Mouse (Mus musculus) macrophage (primary cell): ENCODE results near the gene Mon2. TPM values are rescaled to one million over a fixed set of nuclear protein-coding genes. Genes with fewer than 3 reads are reported as not detected.
A peak's percentile ranks its signal among the peaks of the same experiment; 100 is the strongest.

Experiments used
- H3K27ac ChIP-seq: fragments of 350-480 bp; formaldehyde crosslinking; 2 replicates; pipeline ENCODE4 v1.9.0; 2021
- H3K36me3 ChIP-seq: fragments of 350-480 bp; formaldehyde crosslinking; 2 replicates; pipeline ENCODE4 v1.9.0; 2021; ENCODE audit errors: inconsistent target
- H3K4me3 ChIP-seq: fragments of 350-480 bp; formaldehyde crosslinking; 2 replicates; pipeline ENCODE4 v1.9.0; 2021; ENCODE audit errors: inconsistent target
- H3K79me2 ChIP-seq: fragments of 350-480 bp; formaldehyde crosslinking; 2 replicates; pipeline ENCODE4 v1.9.0; 2021; ENCODE audit errors: inconsistent target
- WGBS: methylation state at CpG from one replicate; pipeline ENCODE4 v1.1.7; 2026; ENCODE audit warnings: inconsistent platforms; ENCODE audit not compliant: missing documents; 5-methylcytosine and 5-hydroxymethylcytosine counted together
- polyA plus RNA-seq: library from polyadenylated mRNA; stranded (reverse); fragments of 250-400 nt; gene quantifications from 3 replicates; pipeline ENCODE4 v1.2.4, GENCODE M21; 2018; ENCODE audit warnings: inconsistent platforms

Mon2 gene
- polyA plus RNA-seq, 1 experiment from 2014 or later: 34.3 TPM

DNA sequence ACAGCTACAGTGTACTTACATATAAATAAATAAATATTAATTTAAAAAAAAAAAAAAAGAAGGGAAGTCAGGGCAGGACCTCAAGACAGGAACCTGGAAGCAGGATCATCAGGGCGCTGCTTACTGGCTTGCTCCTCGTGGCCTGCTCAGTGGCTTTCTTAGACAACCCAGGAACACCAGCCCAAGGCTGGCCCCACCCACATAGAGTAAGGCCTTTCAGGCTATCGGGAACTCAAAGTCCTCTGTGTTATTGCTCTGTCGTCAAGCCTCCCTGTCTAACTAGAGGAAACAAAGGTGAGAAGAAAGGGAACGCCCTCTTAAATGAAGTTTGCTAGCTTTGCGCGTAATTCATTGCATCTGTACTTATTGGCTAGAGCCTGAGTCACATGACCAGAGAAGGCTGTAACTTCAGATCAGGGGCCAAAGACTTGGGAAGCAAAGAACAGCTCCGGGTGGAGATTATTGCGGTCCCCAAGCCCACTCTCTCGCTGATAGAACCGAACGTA, 13.2 kb upstream of the Mon2 start:
- Histone ChIP-seq H3K27ac (no peak overlapping the region), H3K4me3 (no peak overlapping the region), H3K79me2 (no peaks in the 10 kb centered on the region), H3K36me3 (no peaks in the 10 kb centered on the region)
- 95% methylated on average over 12 of the region's 12 CpGs for WGBS

DNA sequence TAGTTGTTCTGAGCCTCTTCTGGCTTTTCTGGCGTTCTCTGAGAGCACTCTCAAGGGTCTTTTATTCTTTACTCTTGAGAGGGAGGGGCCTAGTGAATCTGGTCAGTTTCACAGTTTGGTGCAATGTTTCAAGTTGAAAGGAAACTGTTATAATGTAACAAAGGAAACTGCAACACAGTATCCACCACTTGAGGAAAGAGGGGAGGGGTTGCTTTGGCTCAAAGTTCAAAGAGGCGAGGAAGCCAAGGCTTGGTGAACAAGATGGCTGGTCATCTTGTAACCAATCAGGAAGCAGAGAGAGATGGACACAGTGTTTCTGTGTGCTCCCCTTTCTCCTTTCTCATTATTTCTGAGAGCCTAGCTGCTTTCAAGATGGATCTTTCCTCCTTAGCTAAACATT, 10.5 kb upstream of the Mon2 start:
- H3K27ac ChIP-seq: no peak overlapping the region
- H3K4me3 ChIP-seq: no peak overlapping the region
- H3K79me2 ChIP-seq: no peaks in the 10 kb centered on the region
- no peaks in the 10 kb centered on the region for H3K36me3 ChIP-seq
- WGBS: 100% methylated on average over 2 of the region's 2 CpGs

DNA sequence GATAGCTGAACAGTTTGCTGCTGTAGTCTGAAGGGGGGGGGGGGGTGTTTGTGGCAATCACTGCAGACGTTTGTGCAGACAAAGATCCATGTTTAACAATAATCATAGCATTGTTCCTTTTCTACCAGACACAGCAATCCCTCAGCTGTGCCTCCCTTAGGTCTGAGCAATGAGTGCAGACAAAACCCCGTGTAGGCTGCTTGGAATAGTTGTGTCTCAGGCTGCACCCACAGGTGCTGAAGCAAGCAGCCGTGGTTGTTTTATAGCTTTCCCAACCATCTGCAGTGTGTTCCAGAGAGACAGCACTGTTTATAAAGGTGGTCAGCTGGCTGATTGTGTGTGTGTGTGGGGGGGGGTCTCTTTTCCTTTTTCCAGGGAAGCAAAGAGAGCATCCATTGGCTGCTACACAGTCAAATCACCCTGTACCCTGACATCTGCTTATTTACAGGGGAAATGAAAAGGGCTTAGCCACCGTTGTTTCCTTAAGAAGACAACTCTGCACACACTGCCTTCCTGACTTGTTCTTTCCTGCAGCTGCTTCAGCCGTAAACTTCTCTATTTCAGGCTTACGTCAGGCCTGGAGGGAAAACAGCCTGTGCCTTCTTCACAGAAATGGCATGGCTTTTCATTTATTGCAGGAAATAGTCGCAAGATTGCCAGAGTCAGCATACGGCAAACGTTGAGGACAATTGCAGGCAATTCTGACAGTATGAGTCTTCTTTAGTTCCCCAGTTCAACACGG, 8.8 kb upstream of the Mon2 start:
- Histone ChIP-seq H3K4me3 (no peak overlapping the region), H3K79me2 (no peaks in the 10 kb centered on the region), H3K36me3 (no peaks in the 10 kb centered on the region), H3K27ac (peak overlapping the region; percentile 91)
- WGBS: 18% methylated on average over 10 of the region's 10 CpGs

DNA sequence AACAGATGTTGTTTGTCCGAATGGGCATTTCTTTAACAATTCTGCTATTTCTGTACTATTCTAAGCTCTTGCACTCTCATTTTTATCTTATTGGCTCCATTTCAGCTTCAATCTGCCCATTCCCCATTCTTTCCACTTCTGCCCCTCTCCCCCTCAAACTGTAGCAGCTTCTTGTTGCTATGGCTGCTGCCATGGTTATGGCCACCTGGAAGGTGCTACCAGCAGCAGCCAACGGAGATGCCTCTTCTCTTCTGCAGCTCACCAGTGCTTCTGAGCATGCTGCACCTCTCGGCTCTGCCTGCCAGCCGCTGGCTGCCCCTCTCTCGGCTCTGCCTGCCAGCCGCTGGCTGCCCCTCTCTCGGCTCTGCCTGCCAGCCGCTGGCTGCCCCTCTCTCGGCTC, 8.0 kb upstream of the Mon2 start:
- no peaks in the 10 kb centered on the region for H3K36me3 ChIP-seq
- H3K4me3 ChIP-seq: no peak overlapping the region
- 86% methylated on average over 7 of the region's 9 CpGs for WGBS
- no peaks in the 10 kb centered on the region for H3K79me2 ChIP-seq
- peak overlapping the region; percentile 91 for H3K27ac ChIP-seq

DNA sequence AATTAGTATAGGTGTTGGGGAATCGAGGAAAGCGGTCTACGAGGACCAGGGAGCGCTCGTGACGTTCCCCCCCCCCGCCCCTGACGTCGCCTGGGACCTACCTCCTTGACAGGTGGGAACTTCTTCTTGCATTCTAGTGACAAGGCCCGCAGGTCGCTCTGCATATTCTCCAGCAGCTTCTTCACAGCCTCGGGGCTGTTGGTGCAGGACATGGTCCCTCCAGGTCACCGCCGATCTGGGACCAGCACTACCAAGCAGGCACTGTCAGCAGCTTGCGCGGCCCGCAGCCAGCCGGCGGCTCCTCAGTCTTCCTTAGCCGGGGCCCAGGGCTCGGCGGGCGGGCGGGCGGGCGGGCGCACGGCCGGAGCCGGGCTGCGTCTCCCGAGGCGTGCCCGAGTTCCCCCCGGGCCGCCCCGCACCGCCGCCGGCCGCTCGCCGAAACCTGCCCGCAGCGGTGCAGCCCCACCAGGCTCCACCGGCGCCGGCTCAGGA, 508 bp downstream of the Mon2 start:
- WGBS: under 1% methylated on average over 31 of the region's 48 CpGs
- H3K79me2 ChIP-seq: peaks cover 51% of the 10 kb centered on the region
- H3K4me3 ChIP-seq: peak overlapping the region; percentile 78
- no peaks in the 10 kb centered on the region for H3K36me3 ChIP-seq
- peak overlapping the region; percentile 17; the same call in 1 of the 2 replicates for H3K27ac ChIP-seq

DNA sequence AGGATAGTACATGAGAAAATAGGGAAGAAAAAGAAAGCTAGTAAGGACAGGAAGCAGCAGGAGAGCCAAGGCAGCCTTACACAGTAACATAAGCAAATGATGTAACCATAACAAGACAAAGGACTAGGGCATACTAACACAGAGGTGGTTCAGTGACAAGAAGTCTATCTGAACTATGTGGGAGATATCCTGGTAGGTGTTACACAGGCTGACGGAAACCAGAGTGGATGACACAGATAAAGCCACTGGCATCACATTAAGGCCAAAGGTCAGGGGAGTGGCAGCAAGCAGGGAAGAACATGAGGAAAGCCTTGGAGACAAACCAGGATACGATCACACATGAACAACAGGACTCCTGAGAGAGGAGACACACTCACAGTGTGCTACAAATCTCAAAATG, 4.3 kb downstream of the Mon2 start:
- WGBS: 95% methylated on average over 2 of the region's 2 CpGs
- H3K79me2 ChIP-seq: peaks cover 70% of the 10 kb centered on the region
- no peak overlapping the region for H3K4me3 ChIP-seq
- no peak overlapping the region for H3K27ac ChIP-seq
- peaks cover 11% of the 10 kb centered on the region; the same call in 1 of the 2 replicates for H3K36me3 ChIP-seq

DNA sequence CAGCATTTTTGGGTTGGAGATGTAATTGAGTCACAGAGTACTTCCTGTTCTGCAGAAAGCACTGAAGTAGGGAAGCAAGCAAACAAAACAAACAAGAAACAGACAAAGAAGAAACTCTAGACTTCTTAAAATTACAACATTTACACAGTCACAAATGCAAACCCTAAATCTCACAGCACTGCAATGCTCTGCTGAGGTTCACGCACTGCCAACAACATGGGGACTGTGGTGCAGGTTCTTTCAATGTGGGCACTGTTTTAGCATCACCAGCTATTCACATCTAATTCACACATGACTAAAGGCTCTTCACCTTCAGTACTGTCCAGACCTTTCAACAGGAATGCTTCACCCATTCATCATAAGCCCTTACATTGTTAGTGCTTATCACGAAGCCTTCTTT, 13.3 kb downstream of the Mon2 start:
- Histone ChIP-seq H3K36me3 (peaks cover 10% of the 10 kb centered on the region; the same call in 1 of the 2 replicates), H3K27ac (peak overlapping the region; percentile 84), H3K4me3 (no peak overlapping the region), H3K79me2 (peaks cover 62% of the 10 kb centered on the region)
- 96% methylated on average over 2 of the region's 2 CpGs for WGBS

DNA sequence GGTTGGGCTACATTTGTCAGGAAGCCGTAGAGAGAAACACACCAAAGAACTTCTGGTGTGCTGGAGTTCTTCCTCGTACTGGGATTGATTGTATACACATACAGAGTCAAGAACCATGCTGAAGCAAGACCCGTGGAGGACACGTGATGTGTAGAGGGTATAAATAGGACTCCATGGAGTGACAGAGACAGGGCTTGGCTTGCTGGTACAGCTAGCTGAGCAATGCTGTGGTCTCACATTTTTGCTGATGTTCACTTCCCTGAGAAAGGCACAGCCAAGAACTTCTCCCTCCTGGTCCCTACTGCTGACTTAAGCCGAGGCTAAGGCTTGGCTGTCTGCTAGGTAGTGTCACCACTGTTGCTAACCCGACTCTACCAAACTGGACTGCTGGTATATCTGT, 15.5 kb downstream of the Mon2 start:
- 42% methylated on average over 6 of the region's 6 CpGs for WGBS
- peaks cover 13% of the 10 kb centered on the region; the same call in 1 of the 2 replicates for H3K36me3 ChIP-seq
- H3K4me3 ChIP-seq: no peak overlapping the region
- H3K27ac ChIP-seq: peak overlapping the region; percentile 84
- peaks cover 83% of the 10 kb centered on the region for H3K79me2 ChIP-seq

DNA sequence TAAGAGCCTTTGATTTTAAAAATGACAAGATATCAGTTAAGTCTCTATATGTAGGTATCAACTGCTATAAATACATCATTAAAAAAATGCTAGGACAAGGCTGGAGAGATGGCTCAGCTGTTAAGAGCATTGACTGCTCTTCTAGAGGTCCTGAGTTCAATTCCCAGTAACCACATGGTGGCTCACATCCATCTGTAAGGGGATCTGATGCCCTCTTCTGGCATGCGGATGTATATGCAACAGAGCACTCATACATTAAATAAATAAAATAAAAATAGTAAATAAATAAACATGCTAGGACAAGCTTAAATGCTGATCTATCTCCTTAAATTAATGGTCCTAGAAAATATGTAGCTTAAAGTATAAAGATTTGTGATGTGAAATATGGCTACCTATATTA, 19.2 kb downstream of the Mon2 start:
- H3K79me2 ChIP-seq: peaks cover 93% of the 10 kb centered on the region
- H3K4me3 ChIP-seq: no peak overlapping the region
- H3K36me3 ChIP-seq: peaks cover 33% of the 10 kb centered on the region; the same call in 1 of the 2 replicates
- 91% methylated on average over 1 of the region's 1 CpGs for WGBS
- H3K27ac ChIP-seq: no peak overlapping the region

DNA sequence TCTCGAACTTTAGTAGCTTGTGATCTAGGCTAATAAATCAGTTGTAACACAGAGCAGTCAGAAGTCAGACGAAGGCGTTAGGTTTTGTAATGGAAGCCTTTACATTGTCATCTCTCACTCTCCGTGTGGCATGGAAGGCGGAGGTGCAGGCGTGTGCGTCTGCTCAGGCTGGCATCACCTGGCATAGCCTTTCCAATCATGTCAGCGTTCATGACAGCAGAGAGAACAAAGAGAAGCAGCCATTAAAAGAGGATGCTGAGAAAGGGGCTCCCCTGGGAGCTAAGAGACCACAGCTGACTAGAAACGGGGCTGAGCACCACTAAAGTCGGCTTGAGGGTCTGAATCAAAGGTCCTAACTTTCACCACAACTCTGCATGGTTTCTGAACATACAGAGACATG, 19.8 kb downstream of the Mon2 start:
- no peak overlapping the region for H3K27ac ChIP-seq
- H3K79me2 ChIP-seq: peaks cover 87% of the 10 kb centered on the region
- 99% methylated on average over 10 of the region's 10 CpGs for WGBS
- peaks cover 36% of the 10 kb centered on the region; the same call in 1 of the 2 replicates for H3K36me3 ChIP-seq
- no peak overlapping the region for H3K4me3 ChIP-seq

DNA sequence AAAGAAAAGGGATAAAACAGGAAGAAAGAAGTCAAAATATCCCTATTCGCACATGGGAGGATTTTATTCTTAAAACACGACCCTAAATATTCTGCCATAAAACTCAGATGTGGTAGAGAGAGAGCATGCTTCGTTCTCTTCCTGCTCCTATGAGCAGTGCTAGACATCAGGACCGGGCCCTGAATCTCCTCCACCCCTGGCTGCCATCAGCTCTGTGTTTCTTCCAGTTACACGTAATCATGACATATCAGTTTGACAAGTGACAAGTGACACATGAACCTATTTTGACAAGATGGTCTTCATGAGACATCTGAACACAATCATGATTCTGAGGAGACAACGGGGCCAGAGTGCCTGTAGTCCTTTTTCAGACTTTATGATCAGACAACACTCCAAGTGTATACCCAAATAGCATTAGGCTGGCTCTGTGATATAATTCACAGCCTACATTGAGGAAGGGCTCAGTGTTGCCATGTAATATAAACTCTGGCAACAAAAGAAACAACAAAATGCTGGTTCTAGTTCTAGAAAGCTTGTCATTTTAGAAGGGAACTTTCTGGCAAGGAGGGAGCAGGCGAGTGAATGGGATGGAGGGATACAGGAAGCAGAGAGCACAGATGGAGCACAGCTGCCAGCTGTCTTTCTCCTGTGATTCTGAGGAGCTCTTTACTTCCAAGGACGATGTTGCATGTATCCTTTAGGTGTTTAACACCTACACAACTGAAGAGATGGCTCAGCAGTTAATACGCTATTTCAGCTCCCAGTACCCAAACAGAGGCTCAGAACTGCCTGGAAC, 20.9 kb downstream of the Mon2 start:
- Histone ChIP-seq H3K4me3 (no peak overlapping the region), H3K36me3 (peaks cover 46% of the 10 kb centered on the region; the same call in 1 of the 2 replicates), H3K27ac (no peak overlapping the region), H3K79me2 (peaks cover 83% of the 10 kb centered on the region)
- 98% methylated on average over 9 of the region's 9 CpGs for WGBS

DNA sequence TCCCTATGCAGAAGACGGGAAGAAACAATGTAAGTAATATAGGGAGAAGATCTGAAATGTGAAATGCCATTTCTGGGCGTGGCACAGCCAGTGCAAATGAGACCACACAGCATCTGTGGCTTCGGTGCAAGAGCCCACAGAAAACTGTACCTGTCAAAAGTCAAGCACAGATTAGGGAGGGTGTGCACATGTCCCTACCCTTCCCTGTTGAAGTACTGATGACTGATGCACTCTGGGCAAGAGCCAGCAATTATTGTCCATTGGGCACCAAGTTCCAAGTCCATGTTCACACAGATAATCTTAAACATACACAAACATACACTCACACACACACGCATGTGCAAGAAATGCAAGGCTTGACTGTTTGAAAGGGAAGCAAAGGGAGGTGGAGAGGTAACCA, 22.7 kb downstream of the Mon2 start:
- no peak overlapping the region for H3K27ac ChIP-seq
- 90% methylated on average over 4 of the region's 4 CpGs for WGBS
- peaks cover 55% of the 10 kb centered on the region; the same call in 1 of the 2 replicates for H3K36me3 ChIP-seq
- H3K4me3 ChIP-seq: no peak overlapping the region
- H3K79me2 ChIP-seq: peaks cover 64% of the 10 kb centered on the region

DNA sequence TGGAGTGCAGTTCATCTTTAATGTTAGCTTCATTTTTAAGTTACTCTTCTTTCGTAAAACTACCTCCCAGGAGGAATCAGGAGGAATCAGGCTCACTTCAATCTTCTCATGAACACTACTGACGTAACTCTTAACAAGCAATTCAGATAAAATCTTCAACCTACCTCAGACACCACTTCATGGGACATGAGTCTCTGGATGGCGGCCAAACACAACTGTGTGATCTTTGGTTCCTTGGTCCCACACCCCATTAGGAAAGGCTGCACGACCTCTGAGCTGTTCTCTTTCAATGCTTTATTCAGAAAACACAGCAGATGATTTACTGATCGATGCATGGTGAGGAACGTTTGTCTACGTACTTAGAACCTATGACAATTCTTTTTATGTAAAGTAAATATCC, 24.3 kb downstream of the Mon2 start:
- Histone ChIP-seq H3K4me3 (no peak overlapping the region), H3K27ac (no peak overlapping the region), H3K79me2 (peaks cover 49% of the 10 kb centered on the region), H3K36me3 (peaks cover 50% of the 10 kb centered on the region; the same call in 1 of the 2 replicates)
- WGBS: 98% methylated on average over 7 of the region's 7 CpGs

DNA sequence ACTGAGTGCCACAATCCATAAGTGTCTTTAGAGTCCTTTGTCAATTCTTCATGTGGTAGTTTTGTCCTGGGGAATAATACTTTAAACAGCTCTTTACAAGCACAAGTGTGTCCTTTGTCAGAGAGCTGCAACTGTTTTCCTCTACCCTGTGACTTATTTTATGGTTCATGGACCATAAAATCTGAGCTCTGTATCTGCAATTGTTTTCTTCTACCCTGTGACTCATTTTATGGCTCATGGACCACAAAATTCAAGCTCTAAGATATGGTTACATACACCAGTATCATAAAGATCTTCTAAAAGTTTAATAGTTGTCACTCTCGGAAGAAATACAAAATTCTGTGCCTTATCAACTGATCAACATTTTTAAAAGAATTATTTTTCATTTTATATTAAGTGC, 27.6 kb downstream of the Mon2 start:
- peaks cover 64% of the 10 kb centered on the region for H3K36me3 ChIP-seq
- 100% methylated on average over 1 of the region's 1 CpGs for WGBS

DNA sequence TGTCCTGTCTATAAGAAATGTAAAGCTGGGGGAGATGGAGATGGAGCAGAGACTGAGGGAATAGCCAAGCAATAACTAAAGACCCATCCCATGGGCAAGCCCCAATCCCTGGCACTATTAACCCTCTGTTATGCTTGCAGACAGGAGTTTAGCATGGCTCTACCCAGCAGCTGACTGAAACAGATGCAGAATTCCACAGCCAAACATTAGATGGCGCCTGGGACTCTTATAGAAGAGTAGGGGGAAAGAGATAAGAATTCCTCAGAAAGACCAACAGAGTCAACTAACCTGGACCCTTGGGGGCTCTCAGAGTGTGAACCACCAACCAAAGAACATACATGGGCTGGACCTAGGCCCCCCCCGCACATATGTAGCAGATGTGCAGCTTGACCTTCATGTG, 36.4 kb downstream of the Mon2 start:
- WGBS: 100% methylated on average over 2 of the region's 2 CpGs
- H3K36me3 ChIP-seq: peaks cover 92% of the 10 kb centered on the region

More for the DNA sequence above, 27.6 kb downstream of the Mon2 start:
- Histone ChIP-seq H3K79me2 (peaks cover 16% of the 10 kb centered on the region), H3K4me3 (no peak overlapping the region), H3K27ac (no peak overlapping the region)

More for the DNA sequence above, 36.4 kb downstream of the Mon2 start:
- H3K79me2 ChIP-seq: no peaks in the 10 kb centered on the region
- no peak overlapping the region for H3K4me3 ChIP-seq
- H3K27ac ChIP-seq: no peak overlapping the region
